Mouse (Mus musculus) embryonic facial prominence, embryonic 15.5 days (tissue): ENCODE results near the gene Nln. TPM values are rescaled to one million over a fixed set of nuclear protein-coding genes. Genes with fewer than 3 reads are reported as not detected.

Experiments used
- ATAC-seq: fragments of 200-750 bp; cut with Nextera tagmentation; 2 replicates; pipeline ENCODE4 v1.8.0; 2017; ENCODE audit warnings: low read depth, moderate TSS enrichment; ENCODE audit not compliant: insufficient number of reproducible peaks, low FRiP score, low TSS enrichment
- H3K27ac ChIP-seq: fragments of 300-500 bp; sonication (generic); replicated peaks from 2 replicates; pipeline ENCODE4 v1.5.1; 2015; ENCODE audit warnings: mild to moderate bottlenecking, inconsistent platforms
- H3K27me3 ChIP-seq: fragments of 300-500 bp; sonication (generic); 2 replicates; pipeline ENCODE4 v1.6.1; 2015; ENCODE audit warnings: inconsistent platforms
- H3K36me3 ChIP-seq: fragments of 300-500 bp; sonication (generic); 2 replicates; pipeline ENCODE4 v1.6.1; 2015; ENCODE audit warnings: mild to moderate bottlenecking, inconsistent platforms
- H3K4me1 ChIP-seq: fragments of 300-500 bp; sonication (generic); 2 replicates; pipeline ENCODE4 v1.6.1; 2015; ENCODE audit warnings: inconsistent platforms
- H3K4me2 ChIP-seq: fragments of 300-500 bp; sonication (generic); replicated peaks from 2 replicates; pipeline ENCODE4 v1.6.1; 2015; ENCODE audit warnings: mild to moderate bottlenecking, inconsistent platforms
- H3K4me3 ChIP-seq: fragments of 300-500 bp; sonication (generic); replicated peaks from 2 replicates; pipeline ENCODE4 v1.5.1; 2015; ENCODE audit warnings: mild to moderate bottlenecking, inconsistent platforms
- H3K9ac ChIP-seq: fragments of 300-500 bp; sonication (generic); 2 replicates; pipeline ENCODE4 v1.6.1; 2015; ENCODE audit warnings: inconsistent platforms
- H3K9me3 ChIP-seq: fragments of 300-500 bp; sonication (generic); replicated peaks from 2 replicates; pipeline ENCODE4 v1.6.1; 2016; ENCODE audit warnings: inconsistent platforms
- WGBS: fragments of 180-500 bp; shearing (Covaris S2); methylation state at CpG from one replicate; pipeline ENCODE4 v1.1.7; 2015; 5-methylcytosine and 5-hydroxymethylcytosine counted together
- polyA plus RNA-seq: library from polyadenylated mRNA; unstranded; fragments of >200 nt; fragmentation: Nextera tagmentation; extraction: Ambion mirVana; gene quantifications from 2 replicates; pipeline ENCODE4 v1.2.1, GENCODE M21; 2015

Gene Nln
- polyA plus RNA-seq, 1 experiment from 2014 or later = 18.8 TPM

DNA sequence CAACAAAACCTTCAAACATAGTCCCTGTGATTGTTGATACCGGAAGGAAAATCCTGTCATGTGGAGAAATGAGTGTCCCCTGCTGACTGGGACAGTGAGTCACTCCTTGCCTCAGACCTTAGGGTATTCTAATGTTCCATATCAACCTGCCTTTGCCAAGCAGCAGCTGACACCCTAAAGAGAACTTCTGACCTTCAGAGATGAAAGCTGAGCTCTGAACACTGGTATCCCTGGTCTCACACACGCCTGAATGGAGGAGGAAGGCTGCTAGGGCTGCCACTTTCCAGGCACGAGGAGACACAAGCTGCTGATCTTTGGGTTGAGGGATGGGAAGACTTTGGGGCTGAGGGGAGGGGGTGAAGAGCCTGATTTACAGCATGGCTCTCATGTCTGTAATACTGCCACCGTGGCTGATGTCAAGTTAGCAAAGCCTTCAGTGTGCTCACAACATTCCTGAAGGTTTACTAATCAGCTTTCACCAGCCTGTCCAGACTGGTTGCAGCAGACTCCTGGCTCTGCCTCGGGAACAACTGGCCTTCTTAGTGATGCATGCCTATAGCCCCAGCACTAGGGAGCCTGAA is 131.0 kb downstream of the Nln start:
- Histone ChIP-seq H3K4me2 (no peak overlapping the region), H3K27me3 (no peaks in the 10 kb centered on the region), H3K9me3 (no peaks in the 10 kb centered on the region), H3K4me1 (0 out of 2 replicates have a peak, but pooled peaks cover 9% of the 10 kb centered on the region), H3K36me3 (no peaks in the 10 kb centered on the region), H3K27ac (peak overlapping the region; percentile 87), H3K4me3 (no peak overlapping the region), H3K9ac (no peak overlapping the region)
- 29% methylated on average over 5 of the region's 5 CpGs for WGBS
- peak; percentile 76; the same call in 1 of the 2 replicates for ATAC-seq

- Histone ChIP-seq H3K9me3 (no peaks in the 10 kb centered on the region), H3K9ac (no peak overlapping the region), H3K27me3 (no peaks in the 10 kb centered on the region), H3K36me3 (no peaks in the 10 kb centered on the region), H3K4me2 (no peak overlapping the region), H3K4me1 (0 out of 2 replicates have a peak, but pooled peaks cover 10% of the 10 kb centered on the region), H3K27ac (peak overlapping the region; percentile 87), H3K4me3 (no peak overlapping the region)
- no peak for ATAC-seq
- 46% methylated on average over 6 of the region's 6 CpGs for WGBS
Measured at GRCm38 (mm10) chr13:103977844-103978243, 131.6 kb downstream of the Nln start.

GRCm38 (mm10) chr13:103976181-103976724 is 133.2 kb downstream of the Nln start:
- Histone ChIP-seq H3K27me3 (no peaks in the 10 kb centered on the region), H3K9ac (no peak overlapping the region), H3K9me3 (no peaks in the 10 kb centered on the region), H3K4me3 (no peak overlapping the region), H3K36me3 (no peaks in the 10 kb centered on the region), H3K4me2 (no peak overlapping the region), H3K4me1 (0 out of 2 replicates have a peak, but pooled peaks cover 10% of the 10 kb centered on the region), H3K27ac (no peak overlapping the region)
- ATAC-seq = no peak
- WGBS = 62% methylated on average over 4 of the region's 4 CpGs

DNA sequence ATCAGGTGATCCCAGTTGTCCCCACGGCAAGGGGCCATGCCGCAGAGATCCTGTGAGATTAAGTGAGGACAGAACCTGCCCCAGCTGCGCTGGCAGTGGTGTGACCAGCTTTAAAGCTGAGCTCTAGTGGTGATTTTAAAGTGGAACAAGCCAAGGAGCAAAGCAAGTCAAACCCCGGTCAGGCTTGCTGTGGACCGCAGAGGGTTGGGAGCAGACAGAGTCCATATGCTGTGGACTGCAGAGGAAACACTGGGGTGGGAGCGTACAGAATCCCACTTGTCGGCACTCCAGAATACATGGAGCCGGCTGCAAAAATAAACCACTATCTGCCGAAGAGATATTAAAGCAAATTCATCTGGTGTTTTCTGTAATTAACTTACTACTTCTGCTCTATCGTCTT is 134.3 kb downstream of the Nln start:
- no peak overlapping the region for H3K4me2 ChIP-seq
- H3K27me3 ChIP-seq = no peaks in the 10 kb centered on the region
- no peaks in the 10 kb centered on the region for H3K36me3 ChIP-seq
- no peak overlapping the region for H3K4me3 ChIP-seq
- WGBS = 74% methylated on average over 10 of the region's 10 CpGs
- no peaks in the 10 kb centered on the region for H3K9me3 ChIP-seq
- peaks cover 15% of the 10 kb centered on the region; the same call in 1 of the 2 replicates for H3K4me1 ChIP-seq
- no peak overlapping the region for H3K27ac ChIP-seq
- no peak overlapping the region for H3K9ac ChIP-seq
- no peak for ATAC-seq

- Histone ChIP-seq H3K27me3 (no peaks in the 10 kb centered on the region), H3K36me3 (no peaks in the 10 kb centered on the region), H3K9me3 (no peaks in the 10 kb centered on the region), H3K9ac (no peak overlapping the region), H3K4me3 (no peak overlapping the region), H3K27ac (no peak overlapping the region), H3K4me1 (peaks cover 20% of the 10 kb centered on the region; the same call in 1 of the 2 replicates), H3K4me2 (no peak overlapping the region)
- no peak for ATAC-seq
- WGBS = 65% methylated on average over 5 of the region's 5 CpGs
Measured at GRCm38 (mm10) chr13:103973977-103974376, 135.4 kb downstream of the Nln start.

Other genes with a start within 250 kb of the Nln start
- gene Erbin, start 189.1 kb downstream of the Nln start, polyA plus RNA-seq = 18.3 and 19.7 TPM in 2 replicates
- gene Sgtb, start 127 bp upstream of the Nln start, polyA plus RNA-seq = 8.2 and 8.7 TPM in 2 replicates
- 55.0 and 55.9 TPM in 2 replicates for gene Trappc13, start 68.9 kb upstream of the Nln start, polyA plus RNA-seq
- gene Trim23, start 69.2 kb upstream of the Nln start, polyA plus RNA-seq = 19.3 and 20.9 TPM in 2 replicates
- gene Cenpk, start 119.0 kb upstream of the Nln start, polyA plus RNA-seq = 45.1 and 53.4 TPM in 2 replicates
- 14.7 TPM in 2 replicates for gene Ppwd1, start 119.2 kb upstream of the Nln start, polyA plus RNA-seq
- 1.9 and 2.4 TPM in 2 replicates for gene Adamts6, start 178.2 kb upstream of the Nln start, polyA plus RNA-seq